Mouse (Mus musculus) hindbrain, embryonic 12.5 days (tissue): ENCODE data around the gene Ccdc47. TPM values are rescaled to one million over a fixed set of nuclear protein-coding genes. Genes with fewer than 3 reads are reported as not detected.
"Not testable (repeated sequence)": the region's sequence is repeated elsewhere in the genome, so short reads cannot be mapped to it uniquely, and the experiment has no call there.

Source experiments
- ATAC-seq: fragments of 200-750 bp; cut with Nextera tagmentation; 2 replicates; pipeline ENCODE4 v1.8.0; 2017; ENCODE audit warnings: moderate TSS enrichment; ENCODE audit not compliant: low FRiP score
- H3K27ac ChIP-seq: fragments of 300-500 bp; sonication (generic); 2 replicates; pipeline ENCODE4 v1.5.1; 2016; ENCODE audit warnings: mild to moderate bottlenecking
- H3K27me3 ChIP-seq: fragments of 300-500 bp; sonication (generic); 2 replicates; pipeline ENCODE4 v1.6.1; 2016; ENCODE audit warnings: mild to moderate bottlenecking
- H3K36me3 ChIP-seq: fragments of 300-500 bp; sonication (generic); 2 replicates; pipeline ENCODE4 v1.6.1; 2016; ENCODE audit warnings: mild to moderate bottlenecking
- H3K4me1 ChIP-seq: fragments of 300-500 bp; sonication (generic); 2 replicates; pipeline ENCODE4 v1.6.1; 2016
- H3K4me2 ChIP-seq: fragments of 300-500 bp; sonication (generic); replicated peaks from 2 replicates; pipeline ENCODE4 v1.6.1; 2016; ENCODE audit warnings: mild to moderate bottlenecking
- H3K4me3 ChIP-seq: fragments of 300-500 bp; sonication (generic); 2 replicates; pipeline ENCODE4 v1.5.1; 2016; ENCODE audit warnings: mild to moderate bottlenecking
- H3K9ac ChIP-seq: fragments of 300-500 bp; sonication (generic); 2 replicates; pipeline ENCODE4 v1.6.1; 2016; ENCODE audit warnings: mild to moderate bottlenecking, moderate library complexity
- H3K9me3 ChIP-seq: fragments of 300-500 bp; sonication (generic); replicated peaks from 2 replicates; pipeline ENCODE4 v1.6.1; 2016; ENCODE audit warnings: mild to moderate bottlenecking
- WGBS: fragments of 180-500 bp; shearing (Covaris S2); methylation state at CpG from one replicate; pipeline ENCODE4 v1.1.7; 2016; 5-methylcytosine and 5-hydroxymethylcytosine counted together
- polyA plus RNA-seq: library from polyadenylated mRNA; unstranded; fragments of >200 nt; fragmentation: Nextera tagmentation; extraction: Ambion mirVana; gene quantifications from 2 replicates; pipeline ENCODE4 v1.2.1, GENCODE M21; 2016

Gene Ccdc47
- polyA plus RNA-seq, result 86.8 and 96.3 TPM in 2 replicates

- Histone ChIP-seq H3K27ac (peak within 1 kb of the TSS; percentile 95), H3K4me2 (peak within 1 kb of the TSS; percentile 57), H3K36me3 (peaks cover 23% of the 10 kb centered on the region), H3K4me3 (peak within 1 kb of the TSS; percentile 93), H3K9ac (peak within 1 kb of the TSS; percentile 87), H3K9me3 (no peaks in the 10 kb centered on the region), H3K4me1 (peaks cover 33% of the 10 kb centered on the region), H3K27me3 (no peaks in the 10 kb centered on the region)
- under 1% methylated on average over 46 of the region's 46 CpGs for WGBS
- ATAC-seq, result peak; percentile 99
Measured at GRCm38 (mm10) chr11:106215927-106216729, at the start of gene Ccdc47. TSS of gene Ccdc47 (minus strand) at chr11:106216344.

- 94% methylated on average over 4 of the region's 4 CpGs for WGBS
- peaks cover 33% of the 10 kb centered on the region for H3K4me1 ChIP-seq
- no peak for ATAC-seq
Measured at GRCm38 (mm10) chr11:106265570-106265969, 49.4 kb upstream of the Ccdc47 start.

GRCm38 (mm10) chr11:106264988-106265387 is 48.8 kb upstream of the Ccdc47 start:
- no peak overlapping the region for H3K4me3 ChIP-seq
- H3K4me2 ChIP-seq, result no peak overlapping the region
- no peak overlapping the region for H3K27ac ChIP-seq
- H3K9me3 ChIP-seq, result no peaks in the 10 kb centered on the region
- WGBS, result 95% methylated on average over 15 of the region's 15 CpGs
- no peaks in the 10 kb centered on the region for H3K27me3 ChIP-seq
- no peak for ATAC-seq
- H3K9ac ChIP-seq, result no peak overlapping the region
- H3K4me1 ChIP-seq, result peaks cover 28% of the 10 kb centered on the region
- H3K36me3 ChIP-seq, result peaks cover 71% of the 10 kb centered on the region

More at GRCm38 (mm10) chr11:106265570-106265969, 49.4 kb upstream of the Ccdc47 start:
- H3K36me3 ChIP-seq, result peaks cover 70% of the 10 kb centered on the region
- no peak overlapping the region for H3K9ac ChIP-seq
- H3K4me2 ChIP-seq, result no peak overlapping the region
- no peak overlapping the region for H3K27ac ChIP-seq
- no peak overlapping the region for H3K4me3 ChIP-seq
- H3K27me3 ChIP-seq, result no peaks in the 10 kb centered on the region
- H3K9me3 ChIP-seq, result no peaks in the 10 kb centered on the region

- peaks cover 80% of the 10 kb centered on the region for H3K36me3 ChIP-seq
Measured at GRCm38 (mm10) chr11:106263963-106264362, 47.8 kb upstream of the Ccdc47 start.

GRCm38 (mm10) chr11:106260826-106261450 is 44.8 kb upstream of the Ccdc47 start:
- no peak overlapping the region for H3K9ac ChIP-seq
- H3K27me3 ChIP-seq, result no peaks in the 10 kb centered on the region
- WGBS, result 82% methylated on average over 14 of the region's 14 CpGs
- no peak overlapping the region for H3K27ac ChIP-seq
- no peaks in the 10 kb centered on the region for H3K9me3 ChIP-seq
- no peak for ATAC-seq
- H3K4me2 ChIP-seq, result no peak overlapping the region
- peaks cover 77% of the 10 kb centered on the region for H3K36me3 ChIP-seq
- H3K4me1 ChIP-seq, result peaks cover 13% of the 10 kb centered on the region
- no peak overlapping the region for H3K4me3 ChIP-seq

More at GRCm38 (mm10) chr11:106263963-106264362, 47.8 kb upstream of the Ccdc47 start:
- Histone ChIP-seq H3K4me2 (no peak overlapping the region), H3K9me3 (no peaks in the 10 kb centered on the region), H3K4me1 (peaks cover 21% of the 10 kb centered on the region), H3K27ac (no peak overlapping the region), H3K4me3 (no peak overlapping the region), H3K27me3 (no peaks in the 10 kb centered on the region), H3K9ac (no peak overlapping the region)
- WGBS, result 96% methylated on average over 9 of the region's 9 CpGs
- ATAC-seq, result no peak

GRCm38 (mm10) chr11:106256775-106257174 is 40.6 kb upstream of the Ccdc47 start:
- Histone ChIP-seq H3K36me3 (peaks cover 61% of the 10 kb centered on the region), H3K4me1 (peaks cover 21% of the 10 kb centered on the region), H3K27me3 (no peaks in the 10 kb centered on the region), H3K4me3 (peak overlapping the region; percentile 69), H3K9me3 (no peaks in the 10 kb centered on the region), H3K27ac (no peak overlapping the region), H3K9ac (peak overlapping the region; percentile 87), H3K4me2 (peak overlapping the region; percentile 84)
- ATAC-seq, result no peak
- 71% methylated on average over 5 of the region's 5 CpGs for WGBS

- Histone ChIP-seq H3K9ac (peak within 1 kb of the TSS; percentile 87), H3K4me2 (peak within 1 kb of the TSS; percentile 84), H3K4me3 (peak within 1 kb of the TSS; percentile 69), H3K27me3 (no peaks in the 10 kb centered on the region), H3K9me3 (no peaks in the 10 kb centered on the region), H3K36me3 (peaks cover 61% of the 10 kb centered on the region), H3K27ac (peak within 1 kb of the TSS; percentile 77), H3K4me1 (peaks cover 21% of the 10 kb centered on the region)
- WGBS, result under 1% methylated on average over 42 of the region's 42 CpGs
- ATAC-seq, result peak; percentile 96
Measured at GRCm38 (mm10) chr11:106255685-106256451, 39.7 kb upstream of the Ccdc47 start, which contains the start of the genes Ftsj3 and Psmc5. TSS of gene Ftsj3 (minus strand) at chr11:106256079. TSS of gene Psmc5 (plus strand) at chr11:106256154.

GRCm38 (mm10) chr11:106255174-106255573 is 39.0 kb upstream of the Ccdc47 start:
- Histone ChIP-seq H3K4me1 (peaks cover 21% of the 10 kb centered on the region), H3K9ac (peak overlapping the region; percentile 87), H3K9me3 (no peaks in the 10 kb centered on the region), H3K27me3 (no peaks in the 10 kb centered on the region), H3K36me3 (peaks cover 63% of the 10 kb centered on the region), H3K27ac (no peak overlapping the region), H3K4me3 (peak overlapping the region; percentile 69), H3K4me2 (peak overlapping the region; percentile 84)
- WGBS, result 6% methylated on average over 22 of the region's 22 CpGs
- ATAC-seq, result 0 out of 2 replicates have a peak, but pooled peaks have one; percentile 10

GRCm38 (mm10) chr11:106254767-106255166 is 38.6 kb upstream of the Ccdc47 start:
- H3K4me2 ChIP-seq, result peak overlapping the region; percentile 84
- H3K9ac ChIP-seq, result peak overlapping the region; percentile 87
- H3K27ac ChIP-seq, result no peak overlapping the region
- peaks cover 21% of the 10 kb centered on the region for H3K4me1 ChIP-seq
- no peak for ATAC-seq
- no peaks in the 10 kb centered on the region for H3K27me3 ChIP-seq
- WGBS, result 19% methylated on average over 2 of the region's 2 CpGs
- H3K9me3 ChIP-seq, result no peaks in the 10 kb centered on the region
- peak overlapping the region; percentile 69 for H3K4me3 ChIP-seq
- peaks cover 67% of the 10 kb centered on the region for H3K36me3 ChIP-seq

GRCm38 (mm10) chr11:106249326-106249725 is 33.2 kb upstream of the Ccdc47 start:
- 89% methylated on average over 7 of the region's 7 CpGs for WGBS
- ATAC-seq, result no peak
- Histone ChIP-seq H3K9ac (no peak overlapping the region), H3K9me3 (no peaks in the 10 kb centered on the region), H3K4me3 (no peak overlapping the region), H3K27me3 (no peaks in the 10 kb centered on the region), H3K4me2 (no peak overlapping the region), H3K27ac (no peak overlapping the region), H3K36me3 (peaks cover 98% of the 10 kb centered on the region), H3K4me1 (no peaks in the 10 kb centered on the region; the same call in 1 of the 2 replicates)

GRCm38 (mm10) chr11:106246834-106247233 is 30.7 kb upstream of the Ccdc47 start:
- H3K4me1 ChIP-seq, result no peaks in the 10 kb centered on the region
- WGBS, result 98% methylated on average over 1 of the region's 1 CpGs
- H3K27me3 ChIP-seq, result no peaks in the 10 kb centered on the region
- H3K4me2 ChIP-seq, result no peak overlapping the region
- peaks cover 98% of the 10 kb centered on the region for H3K36me3 ChIP-seq
- H3K9ac ChIP-seq, result no peak overlapping the region
- H3K27ac ChIP-seq, result no peak overlapping the region
- H3K9me3 ChIP-seq, result no peaks in the 10 kb centered on the region
- no peak overlapping the region for H3K4me3 ChIP-seq
- no peak for ATAC-seq

GRCm38 (mm10) chr11:106233978-106234377 is 17.8 kb upstream of the Ccdc47 start:
- not testable (repeated sequence) for ATAC-seq, H3K9me3 ChIP-seq, H3K9ac ChIP-seq, H3K4me2 ChIP-seq, H3K4me3 ChIP-seq, H3K4me1 ChIP-seq, H3K27me3 ChIP-seq, H3K27ac ChIP-seq
- 83% methylated on average over 8 of the region's 8 CpGs for WGBS
- peaks cover 60% of the 10 kb centered on the region for H3K36me3 ChIP-seq
